Mouse (Mus musculus) lung, adult 18-20 months (tissue): ENCODE results near the gene Tuba3a.
A peak's percentile ranks its signal among the peaks of the same experiment; 100 is the strongest.

ENCODE experiments used
- DNase-seq, 2 experiments: peaks; one replicate each; pipeline ENCODE4 v3.0.0; 2022; ENCODE audit warnings: mixed read lengths in 2 of 2

The Tuba3a gene

DNA sequence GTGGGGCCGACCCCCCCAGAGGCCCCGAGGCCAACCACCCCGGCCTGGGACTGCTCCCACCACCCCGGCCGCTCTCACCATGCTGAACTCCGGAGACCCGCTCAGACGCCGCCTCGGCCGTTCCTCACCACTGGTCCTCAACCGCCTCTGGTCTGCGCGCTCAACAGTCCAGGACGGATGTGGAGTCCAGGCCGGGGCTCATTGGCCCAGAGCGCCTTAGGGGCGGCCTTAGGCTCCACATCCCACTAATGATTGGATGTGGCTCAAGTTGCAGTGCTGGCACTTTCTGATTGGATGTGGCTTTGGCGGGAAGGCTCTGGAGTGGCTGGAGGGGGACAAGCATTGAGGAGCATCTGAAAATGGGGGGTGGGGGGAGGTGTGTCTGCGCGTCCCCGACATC, at the start of gene Tuba3a:
Gene Tuba3a, minus strand, starts transcription at position 153 of the 400 bp plus-strand sequence.
- no peak for DNase-seq

GRCm38 (mm10) chr6:125334356-125334755, 48.5 kb upstream of the Tuba3a start:
- no peak for DNase-seq

- DNase-seq, result peak in 1 of 2 experiments; percentile 42
Measured at GRCm38 (mm10) chr6:125333112-125333899, 47.5 kb upstream of the Tuba3a start.

- DNase-seq, result peak; percentile 95 to 97
Measured at GRCm38 (mm10) chr6:125330626-125331326, 44.9 kb upstream of the Tuba3a start.

DNA sequence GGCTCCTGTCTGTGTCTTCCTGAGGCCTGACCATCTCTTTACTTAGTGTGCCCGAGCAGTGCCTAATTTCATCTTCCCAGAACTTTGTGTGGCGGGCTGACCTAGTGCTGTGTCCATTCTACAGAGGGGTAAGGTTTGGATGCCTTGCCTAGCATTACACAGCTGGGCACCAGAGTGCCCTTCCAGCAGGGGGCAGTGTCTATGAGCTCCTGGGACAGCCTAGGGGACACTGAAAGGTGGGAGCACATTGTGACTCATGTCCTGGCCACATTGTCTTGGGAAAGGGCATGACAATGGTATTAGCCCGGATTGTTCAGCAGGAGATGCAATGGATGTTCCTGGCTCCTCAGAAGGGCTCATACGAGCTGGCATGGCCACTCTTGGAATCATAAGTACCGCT, 42.4 kb upstream of the Tuba3a start:
- DNase-seq, result peak; percentile 66 to 78

DNA sequence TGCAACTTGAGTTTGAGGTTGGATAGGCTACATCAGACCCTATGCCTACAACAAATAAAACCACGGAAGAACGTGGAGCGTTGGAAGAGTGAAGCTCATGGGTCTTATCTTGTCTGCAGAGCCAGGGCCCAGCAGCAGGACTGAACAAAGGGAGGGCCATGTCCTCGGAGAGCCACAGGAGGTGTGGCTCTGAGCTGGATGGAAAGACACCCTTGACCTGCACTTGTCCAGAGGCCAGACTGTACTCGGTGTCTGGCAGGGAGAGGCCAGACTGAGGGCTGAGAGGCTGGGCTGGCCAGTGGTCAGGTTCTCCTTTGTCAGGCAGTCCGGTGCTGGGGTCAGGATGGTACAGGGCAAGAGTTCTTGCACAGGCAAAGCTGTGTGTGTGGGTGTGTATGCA, 39.5 kb upstream of the Tuba3a start:
- DNase-seq, result peak; percentile 64 to 68

DNA sequence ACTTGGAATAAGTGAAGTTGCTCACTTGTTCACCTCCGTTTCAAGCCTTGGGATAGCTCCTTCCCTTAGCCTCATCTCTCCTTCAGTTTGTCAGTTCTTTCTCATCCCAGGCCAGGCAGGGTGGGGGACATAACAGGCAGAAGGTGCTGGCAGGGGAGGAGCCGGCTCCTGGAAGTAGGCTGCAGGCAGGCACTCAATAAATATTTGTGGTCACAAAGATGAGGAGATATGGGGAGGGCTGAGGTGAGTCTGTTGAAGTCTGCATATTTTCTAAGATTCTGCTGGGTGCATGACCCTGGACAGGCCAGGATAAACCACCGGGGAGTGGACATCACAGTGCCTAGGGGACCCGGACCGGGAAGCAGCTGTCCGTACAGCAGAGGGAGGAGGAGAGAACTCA, 37.7 kb upstream of the Tuba3a start:
- peak; percentile 45 to 65 for DNase-seq

DNA sequence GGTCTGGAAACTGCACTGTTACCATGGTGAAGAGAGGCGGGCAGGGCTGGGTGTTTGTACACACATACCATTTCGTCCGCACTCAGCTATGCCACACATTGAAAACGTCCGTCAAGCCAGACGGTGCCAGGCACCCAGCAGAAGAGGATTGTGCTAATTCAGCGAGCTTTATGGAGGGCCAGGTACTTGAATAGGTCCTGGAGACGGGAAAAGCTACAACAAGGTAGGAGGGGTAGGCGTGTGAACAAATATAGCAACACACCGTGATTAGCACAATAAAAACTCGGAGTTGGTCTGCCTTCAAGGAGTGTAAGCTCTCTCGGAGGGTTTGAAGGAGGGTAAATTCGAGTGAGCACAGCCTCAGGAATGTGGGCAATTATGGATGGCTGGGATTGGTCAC, 37.0 kb upstream of the Tuba3a start:
- DNase-seq, result peak; percentile 85 to 86

- DNase-seq, result peak; percentile 92 to 94
Measured at GRCm38 (mm10) chr6:125321114-125321855, 35.4 kb upstream of the Tuba3a start.

DNA sequence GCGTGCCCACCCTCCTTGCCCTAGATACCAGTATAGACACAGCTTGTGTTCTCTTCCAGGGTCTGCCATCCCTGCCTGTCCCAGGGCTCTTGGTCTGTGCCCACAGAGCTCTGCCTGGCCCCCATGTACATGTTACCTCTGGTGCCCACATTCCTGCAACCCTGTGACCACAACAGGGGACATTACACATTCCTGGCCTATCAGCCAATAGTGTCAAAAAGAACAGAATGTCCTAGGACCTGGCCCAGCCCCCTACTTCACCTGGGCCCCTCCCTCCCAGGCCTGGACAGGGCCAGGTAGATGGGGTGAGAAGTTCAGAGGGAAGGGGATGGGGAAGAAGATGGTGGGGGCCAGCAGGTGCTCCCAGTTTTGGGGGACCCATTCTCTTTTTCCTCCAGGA, 34.5 kb upstream of the Tuba3a start, which contains the start of gene Scnn1a:
Gene Scnn1a, plus strand, starts transcription at position 337 of the 400 bp plus-strand sequence.
- peak; percentile 86 to 90 for DNase-seq

DNA sequence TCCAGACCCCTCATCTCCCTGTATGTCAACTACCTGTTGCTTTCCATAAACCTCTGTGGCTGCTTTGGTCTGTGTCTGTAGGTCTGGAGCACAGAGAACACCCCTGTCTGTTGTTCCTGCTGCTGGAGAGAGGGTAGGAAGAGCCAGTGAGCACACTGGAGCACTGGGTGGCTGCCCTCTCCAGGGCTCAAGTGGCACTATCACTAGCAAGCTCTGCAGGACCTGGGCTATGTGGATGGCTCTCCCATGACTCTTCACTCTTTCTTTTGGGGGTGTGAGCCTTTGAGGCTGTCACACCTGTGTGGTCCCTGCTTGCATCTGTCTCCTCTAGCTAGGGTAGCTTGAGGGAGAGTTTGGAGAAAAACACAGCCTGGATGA, 34.1 kb upstream of the Tuba3a start:
- peak in 1 of 2 experiments; percentile 48 for DNase-seq

- peak; percentile 90 to 94 for DNase-seq
Measured at GRCm38 (mm10) chr6:125318981-125319918, 33.4 kb upstream of the Tuba3a start.

DNA sequence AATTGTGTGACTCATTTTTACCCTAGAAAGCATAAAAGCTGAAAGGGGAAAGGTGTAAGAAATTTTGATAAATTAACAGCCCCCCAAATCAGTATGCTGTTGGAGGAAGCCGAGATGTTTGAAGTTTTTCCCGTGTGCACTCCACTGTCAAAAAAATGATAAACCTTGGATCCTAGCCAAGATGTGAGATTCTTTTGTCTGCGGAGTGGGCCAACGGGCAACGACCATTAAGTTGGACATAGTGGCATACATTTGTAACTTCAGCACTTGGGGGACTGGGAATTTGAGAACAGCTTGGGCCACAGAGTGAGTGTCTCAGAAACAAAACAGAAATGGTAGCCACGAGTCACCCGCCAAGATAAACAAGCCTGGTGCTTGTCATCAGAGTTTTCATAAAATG, 31.2 kb upstream of the Tuba3a start:
- no peak for DNase-seq

GRCm38 (mm10) chr6:125314746-125315145, 28.9 kb upstream of the Tuba3a start:
- no peak for DNase-seq

DNA sequence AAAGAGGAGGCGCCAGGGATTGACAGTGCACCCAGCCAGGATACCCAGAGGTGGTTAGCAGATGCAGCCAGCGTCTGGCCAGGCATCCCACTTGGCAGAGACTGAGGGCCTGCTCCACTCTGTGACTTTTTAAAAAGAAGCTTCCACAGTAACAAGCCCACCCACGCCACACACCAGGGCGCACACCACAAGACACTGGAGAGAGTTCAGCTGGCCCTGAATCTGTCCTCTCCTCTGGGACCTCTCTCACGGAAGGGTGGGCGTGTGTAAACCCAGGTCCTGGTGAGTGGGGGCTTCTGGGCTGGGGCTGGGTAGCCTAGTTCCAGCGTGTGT, 28.4 kb upstream of the Tuba3a start:
- no peak for DNase-seq

- peak; percentile 90 to 95 for DNase-seq
Measured at GRCm38 (mm10) chr6:125313546-125314230, 27.8 kb upstream of the Tuba3a start, which contains the start of gene Ltbr. Gene Ltbr, minus strand, starts transcription at chr6:125313885.

GRCm38 (mm10) chr6:125312581-125313355, 26.9 kb upstream of the Tuba3a start:
- peak; percentile 31 to 45 for DNase-seq

DNA sequence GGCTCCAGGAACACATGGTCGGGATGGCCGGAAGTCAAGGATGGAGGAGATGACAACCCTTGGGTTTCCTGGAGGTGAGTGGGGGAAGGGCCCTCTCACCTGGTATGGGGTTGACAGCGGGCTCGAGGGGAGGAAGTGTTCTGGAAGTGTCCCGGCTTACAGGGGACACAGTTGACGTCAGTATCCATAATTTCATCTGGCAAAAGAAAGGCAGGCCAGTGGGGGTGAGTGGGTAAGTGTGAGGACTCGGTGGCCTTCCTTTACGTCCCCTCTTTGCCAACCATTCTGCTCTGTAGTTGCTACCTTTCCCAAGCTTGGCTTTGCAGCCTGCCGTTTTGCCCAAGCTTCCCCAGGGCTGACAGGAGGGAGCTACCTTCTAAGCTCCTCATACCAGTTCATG, 26.3 kb upstream of the Tuba3a start:
- DNase-seq, result no peak

DNA sequence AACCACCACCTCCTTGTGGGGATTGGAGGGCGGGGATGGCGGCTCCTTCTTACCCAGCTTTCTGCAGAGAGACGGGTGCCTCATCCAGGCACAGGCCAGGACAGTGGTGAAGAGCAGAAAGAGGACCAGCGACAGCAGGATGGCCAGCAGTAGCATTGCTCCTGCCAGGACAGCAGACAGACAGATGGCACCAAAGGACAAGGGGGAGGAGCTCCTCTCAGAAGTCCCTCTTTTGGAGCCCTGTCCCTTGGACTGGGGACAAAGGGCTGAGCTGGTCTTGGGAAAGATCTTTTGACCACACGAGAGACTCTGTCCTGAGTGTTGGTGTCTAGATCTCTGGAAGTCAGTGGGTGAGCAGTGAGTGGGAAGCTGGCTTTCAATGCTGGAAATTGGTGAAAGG, 23.6 kb upstream of the Tuba3a start:
- no peak for DNase-seq

- no peak for DNase-seq
Measured at GRCm38 (mm10) chr6:125308921-125309320, 23.1 kb upstream of the Tuba3a start.

- DNase-seq, result no peak
Measured at GRCm38 (mm10) chr6:125307091-125307490, 21.2 kb upstream of the Tuba3a start.
